Mouse (Mus musculus) neural tube, embryonic 14.5 days (tissue): ENCODE measurements at regions not wholly inside any gene's neighbourhood (a gene's known extent, or its start where the extent isn't known, plus 50 kb on each side); places are given as distances from the start of the nearest gene placed in this dataset.

ENCODE experiments used
- ATAC-seq: fragments of 200-750 bp; cut with Nextera tagmentation; 2 replicates; pipeline ENCODE4 v1.8.0; 2017; ENCODE audit warnings: low read depth, mild to moderate bottlenecking, moderate TSS enrichment, moderate library complexity
- H3K27ac ChIP-seq: fragments of 300-500 bp; sonication (generic); 2 replicates; pipeline ENCODE4 v1.5.1; 2014; ENCODE audit warnings: low read depth, mild to moderate bottlenecking, control low read depth, low read length, moderate library complexity, mixed read lengths
- H3K27me3 ChIP-seq: fragments of 300-500 bp; sonication (generic); 2 replicates; pipeline ENCODE4 v1.6.1; 2014; ENCODE audit warnings: low read length; ENCODE audit not compliant: control insufficient read depth, insufficient read depth
- H3K36me3 ChIP-seq: fragments of 300-500 bp; sonication (generic); 2 replicates; pipeline ENCODE4 v1.6.1; 2014; ENCODE audit warnings: low read length, mixed read lengths; ENCODE audit not compliant: control insufficient read depth, insufficient read depth
- H3K4me1 ChIP-seq: fragments of 300-500 bp; sonication (generic); 2 replicates; pipeline ENCODE4 v1.6.1; 2014; ENCODE audit warnings: low read length; ENCODE audit not compliant: control insufficient read depth, insufficient read depth
- H3K4me2 ChIP-seq: fragments of 300-500 bp; sonication (generic); 2 replicates; pipeline ENCODE4 v1.6.1; 2014; ENCODE audit warnings: mild to moderate bottlenecking, low read depth, low read length, control low read depth
- H3K4me3 ChIP-seq: fragments of 300-500 bp; sonication (generic); 2 replicates; pipeline ENCODE4 v1.5.1; 2014; ENCODE audit warnings: low read depth, low read length, control low read depth, mixed read lengths
- H3K9ac ChIP-seq: fragments of 300-500 bp; sonication (generic); replicated peaks from 2 replicates; pipeline ENCODE4 v1.6.1; 2014; ENCODE audit warnings: low read depth, mild to moderate bottlenecking, control low read depth, low read length, mixed read lengths
- H3K9me3 ChIP-seq: fragments of 300-500 bp; sonication (generic); 2 replicates; pipeline ENCODE4 v1.6.1; 2016; ENCODE audit warnings: low read length; ENCODE audit not compliant: control insufficient read depth
- WGBS: fragments of 180-500 bp; shearing (Covaris S2); extraction: QIAGEN DNeasy Blood & Tissue Kit; methylation state at CpG from one replicate; pipeline ENCODE4 v1.1.7; 2014; 5-methylcytosine and 5-hydroxymethylcytosine counted together

- H3K4me2 ChIP-seq, result no peak overlapping the region
- H3K9me3 ChIP-seq, result no peaks in the 10 kb centered on the region
- H3K9ac ChIP-seq, result no peak overlapping the region
- no peaks in the 10 kb centered on the region for H3K36me3 ChIP-seq
- 61% methylated on average over 10 of the region's 10 CpGs for WGBS
- no peak overlapping the region for H3K4me3 ChIP-seq
- ATAC-seq, result peak; percentile 81
- no peaks in the 10 kb centered on the region for H3K27me3 ChIP-seq
- H3K4me1 ChIP-seq, result no peaks in the 10 kb centered on the region
- H3K27ac ChIP-seq, result no peak overlapping the region
These were observed 1120.5 kb downstream of the Mrps31 start for GRCm38 (mm10) chr8:23531551-23532142.

DNA sequence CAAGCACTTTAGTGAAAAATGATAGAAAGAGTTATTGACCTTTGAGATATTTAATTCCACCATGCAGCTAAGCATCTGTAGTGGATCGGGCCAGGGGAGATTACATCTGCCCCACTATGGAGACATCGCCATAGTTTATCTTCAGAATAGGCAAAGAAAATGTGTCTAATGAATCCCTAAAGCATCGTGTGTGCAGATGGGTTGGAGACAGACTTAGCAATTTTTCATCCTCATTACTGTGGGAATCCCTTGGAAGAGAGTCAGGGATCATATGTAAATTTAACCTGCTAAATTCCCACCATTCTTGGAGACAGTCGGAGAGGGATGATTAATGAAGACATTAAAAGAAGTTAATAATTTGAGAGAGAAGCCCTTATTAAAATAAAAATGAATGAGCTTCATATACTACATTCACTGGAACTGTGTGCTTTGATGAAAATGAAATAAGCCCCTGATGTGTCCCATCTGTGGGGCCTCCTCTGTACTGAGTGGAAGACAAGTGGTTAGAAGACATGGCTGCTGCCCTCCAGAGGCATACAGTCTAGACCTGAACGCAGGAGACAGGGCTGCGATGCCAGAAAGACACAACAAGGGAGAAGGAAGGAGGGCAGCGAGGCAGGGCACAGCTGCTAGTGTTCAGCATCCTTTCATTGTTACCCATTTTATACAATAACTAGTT, 1126.7 kb downstream of the Mrps31 start:
- ATAC-seq, result peak; percentile 89
- WGBS, result 52% methylated on average over 7 of the region's 7 CpGs

GRCm38 (mm10) chr8:23553565-23554473, 1142.7 kb downstream of the Mrps31 start:
- 71% methylated on average over 11 of the region's 12 CpGs for WGBS
- no peak for ATAC-seq
- Histone ChIP-seq H3K27ac (no peak overlapping the region), H3K27me3 (no peaks in the 10 kb centered on the region), H3K4me2 (no peak overlapping the region), H3K36me3 (no peaks in the 10 kb centered on the region), H3K9me3 (no peaks in the 10 kb centered on the region), H3K9ac (no peak overlapping the region), H3K4me1 (no peaks in the 10 kb centered on the region), H3K4me3 (no peak overlapping the region)

More for the DNA sequence above, 1126.7 kb downstream of the Mrps31 start:
- Histone ChIP-seq H3K4me2 (no peak overlapping the region), H3K27ac (0 out of 2 replicates have a peak overlapping the region, but pooled peaks have one; percentile 12), H3K9me3 (no peaks in the 10 kb centered on the region), H3K4me1 (no peaks in the 10 kb centered on the region), H3K27me3 (no peaks in the 10 kb centered on the region), H3K4me3 (no peak overlapping the region), H3K36me3 (no peaks in the 10 kb centered on the region), H3K9ac (no peak overlapping the region)

DNA sequence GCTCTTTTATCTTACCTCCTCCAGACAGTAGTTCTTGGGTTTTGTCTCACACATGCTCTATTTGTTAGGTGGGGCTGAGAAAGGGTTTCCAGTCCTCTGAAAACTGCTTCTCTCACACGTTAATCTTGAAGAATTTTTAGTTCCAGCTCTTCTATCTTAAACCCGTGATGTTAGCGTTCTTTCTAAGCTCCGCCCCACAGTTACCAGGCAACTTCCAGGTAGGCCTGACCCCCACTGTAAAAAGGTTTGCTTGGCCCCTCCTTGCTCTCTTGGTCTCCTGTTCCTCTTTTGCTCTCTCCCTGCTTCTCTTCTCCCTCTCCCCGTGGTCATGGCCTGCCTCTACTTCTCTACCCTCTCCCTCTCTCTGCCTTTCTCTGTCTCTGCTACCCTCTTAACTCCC, 1149.7 kb downstream of the Mrps31 start:
- 89% methylated on average over 5 of the region's 5 CpGs for WGBS
- Histone ChIP-seq H3K4me3 (no peak overlapping the region), H3K27me3 (no peaks in the 10 kb centered on the region), H3K36me3 (no peaks in the 10 kb centered on the region), H3K4me2 (no peak overlapping the region), H3K4me1 (0 out of 2 replicates have a peak, but pooled peaks cover 6% of the 10 kb centered on the region), H3K9me3 (no peaks in the 10 kb centered on the region), H3K27ac (no peak overlapping the region), H3K9ac (no peak overlapping the region)
- ATAC-seq, result no peak

- Histone ChIP-seq H3K27me3 (no peaks in the 10 kb centered on the region), H3K4me3 (no peak overlapping the region), H3K9me3 (no peaks in the 10 kb centered on the region), H3K4me2 (no peak overlapping the region), H3K9ac (no peak overlapping the region), H3K36me3 (no peaks in the 10 kb centered on the region), H3K4me1 (0 out of 2 replicates have a peak, but pooled peaks cover 6% of the 10 kb centered on the region), H3K27ac (no peak overlapping the region)
- WGBS, result 11% methylated on average over 8 of the region's 8 CpGs
- no peak for ATAC-seq
These were observed 1150.7 kb downstream of the Mrps31 start for GRCm38 (mm10) chr8:23561683-23562385.

DNA sequence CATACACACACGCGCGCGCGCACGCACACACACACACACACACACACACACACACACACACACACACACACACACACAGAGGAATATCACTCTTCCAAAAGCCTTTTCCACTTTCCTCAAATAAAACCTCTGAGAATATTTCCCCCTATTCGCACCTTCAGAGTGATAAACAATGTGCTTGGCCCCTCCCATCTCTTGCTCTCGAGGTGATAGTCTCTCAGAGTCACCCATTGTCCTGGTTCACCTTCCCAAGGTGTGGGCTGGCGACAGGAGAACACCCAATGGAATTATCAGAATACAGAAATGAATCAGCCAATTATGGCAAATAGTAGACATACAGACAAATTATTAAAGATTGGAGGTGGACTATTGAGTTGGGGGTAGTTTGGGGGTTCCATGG, 1151.3 kb downstream of the Mrps31 start:
- H3K9me3 ChIP-seq, result no peaks in the 10 kb centered on the region
- 30% methylated on average over 9 of the region's 9 CpGs for WGBS
- 0 out of 2 replicates have a peak, but pooled peaks cover 6% of the 10 kb centered on the region for H3K4me1 ChIP-seq
- H3K27ac ChIP-seq, result no peak overlapping the region
- no peak overlapping the region for H3K4me2 ChIP-seq
- no peaks in the 10 kb centered on the region for H3K27me3 ChIP-seq
- H3K9ac ChIP-seq, result no peak overlapping the region
- H3K4me3 ChIP-seq, result no peak overlapping the region
- no peaks in the 10 kb centered on the region for H3K36me3 ChIP-seq
- no peak for ATAC-seq

- H3K4me2 ChIP-seq, result peak overlapping the region; percentile 34; the same call in 1 of the 2 replicates
- 0 out of 2 replicates have a peak, but pooled peaks cover 6% of the 10 kb centered on the region for H3K4me1 ChIP-seq
- H3K36me3 ChIP-seq, result no peaks in the 10 kb centered on the region
- no peak for ATAC-seq
- no peak overlapping the region for H3K9ac ChIP-seq
- no peak overlapping the region for H3K27ac ChIP-seq
- H3K27me3 ChIP-seq, result no peaks in the 10 kb centered on the region
- WGBS, result 7% methylated on average over 18 of the region's 18 CpGs
- H3K9me3 ChIP-seq, result no peaks in the 10 kb centered on the region
- H3K4me3 ChIP-seq, result no peak overlapping the region
These were observed 1152.2 kb downstream of the Mrps31 start for GRCm38 (mm10) chr8:23563065-23564020.

DNA sequence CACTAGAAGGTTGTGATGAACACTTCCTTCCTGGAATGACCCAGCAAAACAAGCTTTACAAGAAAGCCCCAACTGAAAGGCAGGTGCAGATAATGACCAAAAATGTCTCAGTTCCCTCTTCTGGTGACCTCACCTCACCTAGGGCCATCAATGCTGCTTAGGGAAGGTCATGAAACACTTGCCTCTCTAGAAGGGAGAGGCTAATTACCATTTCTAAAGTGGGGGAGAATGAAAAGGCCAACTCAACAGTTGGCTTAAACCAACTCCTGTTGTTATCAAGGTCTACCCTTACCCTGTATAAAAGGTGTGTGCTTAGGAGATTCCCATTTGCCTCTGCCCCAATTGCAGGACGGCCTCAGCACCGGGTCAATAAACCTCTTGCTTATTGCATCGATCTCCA, 1156.7 kb downstream of the Mrps31 start:
- H3K27ac ChIP-seq, result no peak overlapping the region
- H3K9ac ChIP-seq, result no peak overlapping the region
- no peaks in the 10 kb centered on the region for H3K36me3 ChIP-seq
- H3K4me1 ChIP-seq, result 0 out of 2 replicates have a peak, but pooled peaks cover 6% of the 10 kb centered on the region
- no peaks in the 10 kb centered on the region for H3K27me3 ChIP-seq
- H3K9me3 ChIP-seq, result no peaks in the 10 kb centered on the region
- no peak overlapping the region for H3K4me3 ChIP-seq
- H3K4me2 ChIP-seq, result no peak overlapping the region
- WGBS, result 100% methylated on average over 3 of the region's 3 CpGs
- ATAC-seq, result no peak
